Mouse (Mus musculus): ENCODE measurements around the gene Wnt9b. TPM values are rescaled to one million over a fixed set of nuclear protein-coding genes. Genes with fewer than 3 reads are reported as not detected.

Gene Wnt9b
- 0.19 and 0.34 TPM in 2 replicates for polyA plus RNA-seq (2014; fragmentation: Nextera tagmentation; extraction: Ambion mirVana)

DNA sequence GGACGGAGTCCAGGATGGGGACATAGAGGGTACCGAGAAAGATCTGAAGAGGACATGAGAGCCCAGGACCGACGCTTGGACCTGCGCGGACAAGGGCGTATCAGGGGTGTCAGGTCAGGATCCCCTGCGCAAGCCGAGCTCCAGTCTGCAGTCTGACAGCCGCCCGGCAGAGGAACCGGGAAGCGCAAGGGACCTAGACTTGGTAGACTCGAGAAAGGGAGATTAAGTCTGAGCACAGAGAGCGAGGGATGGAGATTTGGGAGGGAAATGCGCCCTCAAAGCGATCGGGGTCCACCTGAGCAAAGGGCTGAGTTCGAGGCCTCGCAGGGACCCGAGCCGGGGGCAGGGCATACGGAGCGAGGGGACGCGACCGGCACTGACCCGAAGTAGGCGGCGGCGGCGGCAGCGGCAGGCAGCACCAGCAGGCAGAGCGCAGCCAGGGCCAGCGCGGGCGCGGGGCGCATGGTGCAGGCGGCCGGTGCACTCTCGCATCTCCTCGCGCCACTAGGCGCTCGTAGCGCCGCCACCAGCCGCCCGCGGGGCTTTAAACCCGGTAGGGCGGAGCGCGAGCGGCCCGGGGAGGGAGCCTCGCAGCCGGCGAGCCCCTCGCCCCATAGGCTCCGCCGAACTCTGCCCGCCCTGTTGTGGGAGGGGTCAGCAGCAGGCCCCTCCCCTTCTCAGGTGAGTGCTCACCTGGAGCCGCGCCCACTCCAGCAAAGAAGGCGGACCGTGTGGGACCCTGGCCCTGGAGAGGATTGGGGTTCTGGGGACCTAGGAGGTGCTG lies at the start of gene Wnt9b:
Gene Wnt9b, minus strand, starts transcription at position 516 of the 784 bp plus-strand sequence.
- Histone ChIP-seq H3K4me2 (peak within 1 kb of the TSS; percentile 66), H3K9ac (ENCODE audit: low read depth, low read length) (no peak within 1 kb of the TSS), H3K4me1 (replicated peaks; ENCODE audit: control insufficient read depth, insufficient read depth, low read length) (peaks cover 4% of the 10 kb centered on the region; the same call in 1 of the 2 replicates), H3K27me3 (replicated peaks; ENCODE audit: control insufficient read depth, insufficient read depth, low read length) (peaks cover 81% of the 10 kb centered on the region), H3K36me3 (ENCODE audit: control insufficient read depth, insufficient read depth, low read length) (no peaks in the 10 kb centered on the region), H3K4me3 (ENCODE audit: low read depth, low read length) (peak within 1 kb of the TSS; percentile 40), H3K9me3 (ENCODE audit: control insufficient read depth, low read length) (no peaks in the 10 kb centered on the region), H3K27ac (ENCODE audit: low read depth, low read length) (no peak within 1 kb of the TSS)
- WGBS, result 1% methylated on average over 60 of the region's 68 CpGs
- no peak for DNase-seq (ENCODE audit: low spot score)
- ATAC-seq (replicated peaks; ENCODE audit: low FRiP score), result no peak

DNA sequence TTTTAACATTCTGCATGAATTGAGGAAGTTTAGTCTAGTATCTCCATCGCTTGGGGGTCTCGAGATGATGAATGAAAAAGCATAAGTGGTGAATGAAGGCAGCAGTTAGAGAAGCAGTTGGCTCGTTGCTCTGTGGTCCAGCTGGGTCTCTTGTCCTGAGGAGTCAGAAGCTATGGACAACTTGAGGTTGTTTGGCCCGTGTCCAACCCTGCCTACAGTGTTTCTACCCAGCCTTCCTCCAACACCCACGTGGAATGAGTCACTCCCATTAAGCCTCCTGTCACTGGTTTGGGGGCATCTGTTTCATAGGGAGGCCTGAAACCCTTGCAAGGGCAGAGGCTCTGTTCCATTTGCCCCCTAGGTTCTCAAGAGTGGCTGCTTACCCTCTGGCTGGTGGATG lies 40.3 kb upstream of the Wnt9b start:
- H3K9ac ChIP-seq (ENCODE audit: low read depth, low read length), result no peak overlapping the region
- H3K4me1 ChIP-seq (replicated peaks; ENCODE audit: control insufficient read depth, insufficient read depth, low read length), result no peaks in the 10 kb centered on the region
- H3K27me3 ChIP-seq (replicated peaks; ENCODE audit: control insufficient read depth, insufficient read depth, low read length), result peaks cover 21% of the 10 kb centered on the region
- 66% methylated on average over 5 of the region's 5 CpGs for WGBS
- ATAC-seq (replicated peaks; ENCODE audit: low FRiP score), result no peak
- no peaks in the 10 kb centered on the region for H3K36me3 ChIP-seq (ENCODE audit: control insufficient read depth, insufficient read depth, low read length)
- no peak overlapping the region for H3K4me3 ChIP-seq (ENCODE audit: low read depth, low read length)
- DNase-seq (ENCODE audit: low spot score), result no peak
- no peaks in the 10 kb centered on the region for H3K9me3 ChIP-seq (ENCODE audit: control insufficient read depth, low read length)
- H3K4me2 ChIP-seq, result no peak overlapping the region
- no peak overlapping the region for H3K27ac ChIP-seq (ENCODE audit: low read depth, low read length)

DNA sequence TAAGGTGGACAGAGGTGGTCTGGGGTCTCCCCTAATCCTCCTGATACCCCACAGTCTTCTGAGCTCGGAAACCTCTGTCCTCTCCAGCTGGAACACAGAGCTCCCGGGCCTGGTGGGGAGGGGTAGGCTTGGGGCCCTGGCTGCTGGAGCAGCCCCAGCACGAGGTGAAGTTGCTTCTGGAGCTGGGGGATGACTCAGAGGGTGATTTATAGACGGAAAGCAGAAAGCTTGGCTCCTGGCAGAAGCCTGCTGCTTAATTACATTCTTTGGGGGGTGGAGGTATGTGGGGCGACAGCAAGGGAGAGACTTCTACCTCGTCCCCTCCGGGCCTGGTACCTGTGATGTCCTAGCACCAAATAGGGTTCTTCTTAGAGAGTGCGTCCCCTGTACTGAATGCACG lies 30.5 kb upstream of the Wnt9b start:
- H3K4me1 ChIP-seq (replicated peaks; ENCODE audit: control insufficient read depth, insufficient read depth, low read length), result no peaks in the 10 kb centered on the region
- no peak for DNase-seq (ENCODE audit: low spot score)
- H3K9me3 ChIP-seq (ENCODE audit: control insufficient read depth, low read length), result no peaks in the 10 kb centered on the region
- whole genome bisulfite sequencing, result 55% methylated on average over 9 of the region's 9 CpGs
- no peak for ATAC-seq (replicated peaks; ENCODE audit: low FRiP score)
- H3K4me2 ChIP-seq, result no peak overlapping the region
- H3K4me3 ChIP-seq (ENCODE audit: low read depth, low read length), result no peak overlapping the region
- H3K27me3 ChIP-seq (replicated peaks; ENCODE audit: control insufficient read depth, insufficient read depth, low read length), result peaks cover 26% of the 10 kb centered on the region
- H3K9ac ChIP-seq (ENCODE audit: low read depth, low read length), result no peak overlapping the region
- H3K27ac ChIP-seq (ENCODE audit: low read depth, low read length), result no peak overlapping the region
- H3K36me3 ChIP-seq (ENCODE audit: control insufficient read depth, insufficient read depth, low read length), result no peaks in the 10 kb centered on the region

DNA sequence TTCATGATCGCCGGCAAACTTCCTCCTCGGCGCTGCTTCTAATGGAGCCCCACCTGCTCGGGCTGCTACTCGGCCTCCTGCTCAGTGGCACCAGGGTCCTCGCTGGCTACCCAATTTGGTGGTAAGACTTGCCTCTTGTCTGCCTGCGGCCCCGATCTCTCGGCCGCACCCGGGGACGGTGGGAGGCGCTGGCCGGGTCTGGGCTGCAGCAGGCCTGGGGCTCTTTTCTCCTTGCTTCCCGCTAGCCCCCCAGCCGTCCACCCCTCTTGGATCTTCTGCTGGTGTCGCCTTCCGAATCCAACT lies 24.6 kb upstream of the Wnt9b start:
- Histone ChIP-seq H3K27ac (ENCODE audit: low read depth, low read length) (no peak overlapping the region), H3K9ac (ENCODE audit: low read depth, low read length) (no peak overlapping the region), H3K4me2 (peak overlapping the region; percentile 56), H3K36me3 (ENCODE audit: control insufficient read depth, insufficient read depth, low read length) (no peaks in the 10 kb centered on the region), H3K4me1 (replicated peaks; ENCODE audit: control insufficient read depth, insufficient read depth, low read length) (no peaks in the 10 kb centered on the region), H3K27me3 (replicated peaks; ENCODE audit: control insufficient read depth, insufficient read depth, low read length) (peaks cover 81% of the 10 kb centered on the region), H3K4me3 (ENCODE audit: low read depth, low read length) (peak overlapping the region; percentile 34), H3K9me3 (ENCODE audit: control insufficient read depth, low read length) (no peaks in the 10 kb centered on the region)
- DNase-seq (ENCODE audit: low spot score), result no peak
- WGBS, result 1% methylated on average over 19 of the region's 19 CpGs
- no peak for ATAC-seq (replicated peaks; ENCODE audit: low FRiP score)

DNA sequence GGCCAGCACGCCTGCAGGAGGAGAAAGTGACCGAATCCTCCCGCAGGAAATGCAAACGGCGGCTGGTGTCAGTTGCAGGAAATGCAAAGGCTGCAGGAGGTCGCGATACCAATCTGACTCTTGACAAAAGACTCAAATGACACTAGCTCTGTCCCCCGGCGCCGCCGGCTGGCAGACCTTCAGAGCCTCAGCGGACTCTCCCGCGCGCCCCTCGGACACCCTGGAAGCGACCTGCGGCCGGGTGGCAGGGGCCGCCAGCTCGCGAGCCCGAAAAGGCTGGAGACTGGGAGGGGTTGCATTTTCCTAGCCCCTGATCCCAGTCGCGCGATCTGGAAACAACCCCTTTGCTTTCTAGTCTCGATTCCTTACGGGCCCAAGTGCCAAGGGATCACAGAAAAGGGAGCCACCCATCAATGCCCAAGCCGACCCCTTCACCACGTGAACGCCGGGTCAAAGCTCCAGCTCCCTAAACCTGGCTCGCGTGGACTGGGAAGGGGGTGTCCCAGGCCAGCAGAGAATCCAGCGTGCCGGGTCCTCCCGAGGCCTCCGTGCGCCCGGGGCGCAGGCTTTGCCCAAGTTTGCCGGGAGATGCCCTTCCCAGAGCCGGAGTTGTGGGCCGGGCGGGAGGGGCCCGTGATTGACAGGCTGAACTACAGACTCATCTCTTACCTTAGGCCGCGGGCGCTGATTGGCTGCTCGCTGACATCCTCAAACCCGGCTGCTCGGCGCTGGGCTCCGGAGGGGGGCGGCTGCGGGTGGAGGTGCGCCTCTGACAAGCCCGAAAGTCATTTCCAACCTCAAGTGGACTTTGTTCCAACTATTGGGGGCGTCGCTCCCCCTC lies 24.0 kb upstream of the Wnt9b start, which contains the start of gene Wnt3:
Gene Wnt3, plus strand, starts transcription at position 764 of the 841 bp plus-strand sequence.
- Histone ChIP-seq H3K27me3 (replicated peaks; ENCODE audit: control insufficient read depth, insufficient read depth, low read length) (peaks cover 82% of the 10 kb centered on the region), H3K9ac (ENCODE audit: low read depth, low read length) (no peak within 1 kb of the TSS), H3K4me3 (ENCODE audit: low read depth, low read length) (peak within 1 kb of the TSS; percentile 34), H3K36me3 (ENCODE audit: control insufficient read depth, insufficient read depth, low read length) (no peaks in the 10 kb centered on the region), H3K4me1 (replicated peaks; ENCODE audit: control insufficient read depth, insufficient read depth, low read length) (no peaks in the 10 kb centered on the region), H3K4me2 (peak within 1 kb of the TSS; percentile 56), H3K27ac (ENCODE audit: low read depth, low read length) (no peak within 1 kb of the TSS), H3K9me3 (ENCODE audit: control insufficient read depth, low read length) (no peaks in the 10 kb centered on the region)
- WGBS, result under 1% methylated on average over 60 of the region's 60 CpGs
- ATAC-seq (replicated peaks; ENCODE audit: low FRiP score) (no peak; the same call in 1 of the 2 replicates), DNase-seq (ENCODE audit: low spot score) (peak; percentile 51)

DNA sequence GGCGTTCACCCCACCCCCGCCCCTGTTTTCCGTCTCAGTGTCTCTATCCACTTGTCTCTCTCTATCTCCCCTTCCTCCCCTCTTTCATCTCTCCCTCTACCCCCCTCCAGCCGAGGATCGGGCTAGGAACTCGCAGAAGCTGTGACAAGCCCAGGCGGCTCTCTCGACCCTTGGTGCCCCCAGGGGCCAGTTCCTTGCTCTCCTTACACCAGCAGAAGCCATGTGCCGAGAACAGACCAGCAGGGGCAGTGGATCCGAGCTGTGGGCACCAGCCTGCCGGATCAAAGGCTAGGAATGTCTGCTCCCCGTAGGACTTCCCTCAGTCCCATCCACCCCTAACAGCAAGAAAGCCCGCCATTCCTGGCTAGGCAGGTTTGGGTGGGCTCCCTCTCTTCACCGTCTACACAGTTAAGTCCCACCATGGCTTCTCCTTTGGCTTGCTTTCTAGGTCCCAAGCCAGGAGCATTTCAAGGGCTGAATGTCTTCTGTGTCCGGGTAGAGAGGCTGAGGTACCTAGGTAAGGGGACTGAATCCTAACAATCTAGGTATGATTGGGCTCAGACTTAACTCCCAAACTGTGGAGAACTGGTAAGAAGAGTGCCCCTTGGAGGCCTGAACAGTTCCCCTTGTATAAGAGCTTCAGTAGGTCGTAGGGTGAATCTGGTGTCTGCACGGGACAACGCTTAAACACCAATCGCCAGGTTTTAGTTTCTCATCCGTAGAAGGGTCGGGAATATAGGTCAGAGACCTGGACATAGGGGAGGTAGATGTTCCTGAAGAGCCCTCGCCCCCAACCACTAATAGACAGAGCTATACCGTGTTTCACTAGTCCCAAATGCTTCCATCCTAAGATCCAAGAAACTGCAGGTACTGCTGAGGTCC lies 23.1 kb upstream of the Wnt9b start:
- no peak overlapping the region for H3K4me3 ChIP-seq (ENCODE audit: low read depth, low read length)
- H3K4me1 ChIP-seq (replicated peaks; ENCODE audit: control insufficient read depth, insufficient read depth, low read length), result no peaks in the 10 kb centered on the region
- no peaks in the 10 kb centered on the region for H3K9me3 ChIP-seq (ENCODE audit: control insufficient read depth, low read length)
- no peak for DNase-seq (ENCODE audit: low spot score)
- WGBS, result 2% methylated on average over 23 of the region's 23 CpGs
- peaks cover 82% of the 10 kb centered on the region for H3K27me3 ChIP-seq (replicated peaks; ENCODE audit: control insufficient read depth, insufficient read depth, low read length)
- H3K9ac ChIP-seq (ENCODE audit: low read depth, low read length), result no peak overlapping the region
- no peaks in the 10 kb centered on the region for H3K36me3 ChIP-seq (ENCODE audit: control insufficient read depth, insufficient read depth, low read length)
- peak overlapping the region; percentile 56; the same call in 1 of the 2 replicates for H3K4me2 ChIP-seq
- no peak for ATAC-seq (replicated peaks; ENCODE audit: low FRiP score)
- H3K27ac ChIP-seq (ENCODE audit: low read depth, low read length), result no peak overlapping the region

DNA sequence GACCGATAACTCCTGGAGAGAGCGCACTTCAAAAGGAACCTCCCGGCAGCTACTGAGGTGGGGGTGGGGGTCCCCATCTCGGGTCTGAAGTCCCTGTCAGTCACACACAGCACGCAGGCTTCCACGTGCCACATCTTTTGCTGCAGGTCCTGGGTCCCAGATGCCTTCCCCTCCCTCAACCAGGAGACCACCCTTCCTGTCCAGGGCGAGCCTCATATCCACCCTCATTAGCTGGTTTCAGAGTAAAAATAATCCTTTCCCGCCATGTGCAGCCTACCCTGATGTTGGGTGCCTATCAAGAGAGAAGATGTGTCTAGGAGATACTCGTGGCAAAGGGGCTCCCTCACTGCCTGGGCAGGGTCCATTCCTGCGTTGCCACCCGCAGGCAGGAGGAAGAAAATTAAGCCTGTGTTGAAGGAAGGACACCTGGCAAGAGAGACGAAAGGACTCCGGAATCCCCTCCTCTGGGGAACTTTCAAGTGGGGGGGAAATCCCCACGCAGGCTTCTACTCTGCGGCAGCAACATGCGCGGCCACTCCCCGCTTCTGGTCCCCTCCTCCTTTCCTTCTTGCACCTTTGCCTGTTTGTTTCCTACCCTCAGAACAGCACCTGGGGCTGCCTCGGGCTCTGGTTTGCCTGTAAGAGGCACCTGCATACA lies 21.7 kb upstream of the Wnt9b start:
- Histone ChIP-seq H3K4me3 (ENCODE audit: low read depth, low read length) (no peak overlapping the region), H3K27me3 (replicated peaks; ENCODE audit: control insufficient read depth, insufficient read depth, low read length) (peaks cover 72% of the 10 kb centered on the region), H3K4me1 (replicated peaks; ENCODE audit: control insufficient read depth, insufficient read depth, low read length) (no peaks in the 10 kb centered on the region), H3K9me3 (ENCODE audit: control insufficient read depth, low read length) (no peaks in the 10 kb centered on the region), H3K9ac (ENCODE audit: low read depth, low read length) (no peak overlapping the region), H3K36me3 (ENCODE audit: control insufficient read depth, insufficient read depth, low read length) (no peaks in the 10 kb centered on the region), H3K27ac (ENCODE audit: low read depth, low read length) (no peak overlapping the region), H3K4me2 (no peak overlapping the region)
- ATAC-seq (replicated peaks; ENCODE audit: low FRiP score), result no peak
- 3% methylated on average over 19 of the region's 19 CpGs for WGBS
- DNase-seq (ENCODE audit: low spot score), result no peak

DNA sequence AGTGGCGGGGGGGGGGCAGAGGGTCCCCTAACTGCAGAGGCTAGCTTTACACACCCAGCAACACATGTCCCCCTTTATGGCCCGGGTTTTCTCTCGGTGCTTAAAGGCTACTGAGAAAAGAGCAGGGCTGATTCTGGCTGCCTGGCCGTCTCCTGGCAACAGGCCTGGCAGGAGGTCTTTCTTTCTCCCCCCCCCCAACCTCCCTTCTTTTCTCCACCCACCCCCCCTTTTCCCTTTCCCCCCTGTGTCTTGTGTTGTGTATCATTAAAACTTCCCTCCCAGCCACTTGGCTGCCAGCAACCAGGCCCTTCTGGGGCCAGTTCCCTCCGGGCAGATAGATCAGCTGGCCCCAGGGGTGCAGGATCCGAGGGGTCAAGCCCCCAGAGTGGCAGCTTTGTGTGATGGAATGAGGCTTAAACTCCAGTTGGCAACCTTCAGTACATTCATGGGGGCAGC lies 16.0 kb upstream of the Wnt9b start:
- no peak overlapping the region for H3K27ac ChIP-seq (ENCODE audit: low read depth, low read length)
- H3K4me3 ChIP-seq (ENCODE audit: low read depth, low read length), result no peak overlapping the region
- WGBS, result 39% methylated on average over 6 of the region's 6 CpGs
- ATAC-seq (replicated peaks; ENCODE audit: low FRiP score) (no peak), DNase-seq (ENCODE audit: low spot score) (no peak)
- H3K4me2 ChIP-seq, result no peak overlapping the region
- no peaks in the 10 kb centered on the region for H3K4me1 ChIP-seq (replicated peaks; ENCODE audit: control insufficient read depth, insufficient read depth, low read length)
- H3K9ac ChIP-seq (ENCODE audit: low read depth, low read length), result no peak overlapping the region
- peaks cover 23% of the 10 kb centered on the region for H3K27me3 ChIP-seq (replicated peaks; ENCODE audit: control insufficient read depth, insufficient read depth, low read length)
- peaks cover 2% of the 10 kb centered on the region; the same call in 1 of the 2 replicates for H3K9me3 ChIP-seq (ENCODE audit: control insufficient read depth, low read length)
- no peaks in the 10 kb centered on the region for H3K36me3 ChIP-seq (ENCODE audit: control insufficient read depth, insufficient read depth, low read length)

Data from liver, embryonic 11.5 days (tissue).